Mouse (Mus musculus) ES-Bruce4 (cell line): Measurements from ENCODE around the gene Tmem231. TPM values are rescaled to one million over a fixed set of nuclear protein-coding genes. Genes with fewer than 3 reads are reported as not detected.

Source experiments
- H3K27ac ChIP-seq: 2 replicates; pipeline ENCODE4 v1.5.1; 2012; ENCODE audit warnings: low read length, inconsistent platforms; ENCODE audit not compliant: insufficient read depth
- H3K27me3 ChIP-seq: 2 replicates; pipeline ENCODE4 v1.6.1; 2012; ENCODE audit warnings: mild to moderate bottlenecking, low read length, inconsistent platforms; ENCODE audit not compliant: control insufficient read depth, poor library complexity, insufficient read depth, severe bottlenecking
- H3K36me3 ChIP-seq: 2 replicates; pipeline ENCODE4 v1.6.1; 2012; ENCODE audit warnings: inconsistent platforms, mild to moderate bottlenecking, low read length, moderate library complexity; ENCODE audit not compliant: control insufficient read depth, poor library complexity, insufficient read depth, severe bottlenecking
- H3K4me1 ChIP-seq: one replicate; pipeline ENCODE4 v1.8.1; 2011; ENCODE audit warnings: low read length; ENCODE audit not compliant: control insufficient read depth, insufficient read depth
- H3K4me3 ChIP-seq: 2 replicates; pipeline ENCODE4 v1.5.1; 2011; ENCODE audit warnings: low read depth, mild to moderate bottlenecking, low read length
- H3K9ac ChIP-seq: 2 replicates; pipeline ENCODE4 v1.6.1; 2012; ENCODE audit warnings: low read depth, mild to moderate bottlenecking, inconsistent platforms; ENCODE audit not compliant: poor library complexity, severe bottlenecking
- H3K9me3 ChIP-seq: replicated peaks from 2 replicates; pipeline ENCODE4 v1.6.1; 2012; ENCODE audit warnings: mild to moderate bottlenecking, low read length, inconsistent platforms; ENCODE audit not compliant: control insufficient read depth, poor library complexity, insufficient read depth, severe bottlenecking
- CTCF ChIP-seq: IDR thresholded peaks from one replicate; pipeline ENCODE4 v1.8.1; 2011; ENCODE audit warnings: low read depth, low read length
- EP300 ChIP-seq: IDR thresholded peaks from 2 replicates; pipeline ENCODE4 v1.6.1; 2011; ENCODE audit warnings: low read depth, low read length; ENCODE audit not compliant: insufficient read depth
- POLR2A ChIP-seq: IDR thresholded peaks from one replicate; pipeline ENCODE4 v1.8.1; 2011; ENCODE audit warnings: low read length; ENCODE audit not compliant: insufficient read depth
- polyA plus RNA-seq: library from polyadenylated mRNA; stranded (reverse); fragments of >200 nt; gene quantifications from 2 replicates; pipeline ENCODE4 v1.2.4, GENCODE M21; 2011; ENCODE audit warnings: low read depth; ENCODE audit not compliant: missing spikeins, insufficient read depth, insufficient read length

Tmem231 gene
- polyA plus RNA-seq, 1 experiment = 18.2 TPM

GRCm38 (mm10) chr8:111865130-111865852, 68.4 kb downstream of the Tmem231 start:
- H3K36me3 ChIP-seq = peaks cover 38% of the 10 kb centered on the region
- no peak for TF ChIP-seq CTCF
- no peak for TF ChIP-seq POLR2A
- no peak for TF ChIP-seq EP300
- H3K9ac ChIP-seq = no peak overlapping the region
- H3K27me3 ChIP-seq = no peaks in the 10 kb centered on the region
- no peak overlapping the region for H3K4me3 ChIP-seq
- no peak overlapping the region for H3K27ac ChIP-seq
- peaks cover 3% of the 10 kb centered on the region; the same call in 1 of the 2 replicates for H3K9me3 ChIP-seq
- no peaks in the 10 kb centered on the region for H3K4me1 ChIP-seq

DNA sequence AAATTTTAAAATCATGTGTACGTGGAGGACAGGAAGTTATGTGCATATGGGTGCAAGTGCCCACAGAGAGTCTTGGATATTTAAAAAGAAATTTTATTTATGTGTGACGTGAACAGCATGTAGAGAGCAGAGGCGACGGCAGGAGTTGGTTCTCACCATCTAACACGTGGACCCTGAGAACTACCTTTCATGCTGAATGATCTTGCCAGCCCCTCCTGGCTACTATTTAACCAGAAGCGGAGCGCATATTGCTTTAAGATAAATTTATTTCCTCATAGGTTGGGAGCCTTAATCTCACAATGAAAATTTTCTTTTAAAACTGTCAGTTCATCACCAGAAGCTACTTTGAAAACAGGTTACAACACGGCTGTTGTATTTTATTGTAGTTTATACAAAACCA, 69.0 kb downstream of the Tmem231 start:
- H3K9me3 ChIP-seq = peaks cover 3% of the 10 kb centered on the region; the same call in 1 of the 2 replicates

DNA sequence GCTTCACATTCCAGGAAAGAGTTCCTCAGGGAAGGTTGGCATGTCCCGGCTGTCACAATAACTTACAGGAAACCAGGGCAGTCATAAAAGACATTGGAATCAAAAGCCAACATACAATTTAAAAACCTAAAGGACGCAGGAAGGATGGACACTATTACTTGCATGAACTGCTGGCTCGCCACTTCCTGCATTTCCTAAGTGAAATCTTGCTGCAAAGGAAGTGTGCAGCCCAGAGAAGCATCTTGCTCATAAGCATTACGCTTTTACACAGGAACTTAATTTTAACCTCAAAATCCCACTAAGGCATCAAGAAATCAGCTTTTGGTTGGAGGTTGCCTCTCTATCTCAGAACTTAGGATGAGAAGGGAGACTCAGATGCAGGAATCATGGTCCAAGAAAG, 70.4 kb downstream of the Tmem231 start:
- no peak overlapping the region for H3K9ac ChIP-seq
- H3K9me3 ChIP-seq = peaks cover 3% of the 10 kb centered on the region; the same call in 1 of the 2 replicates
- H3K4me1 ChIP-seq = no peaks in the 10 kb centered on the region
- peaks cover 33% of the 10 kb centered on the region for H3K36me3 ChIP-seq
- H3K4me3 ChIP-seq = no peak overlapping the region
- TF ChIP-seq EP300 (no peak), POLR2A (no peak), CTCF (no peak)
- no peaks in the 10 kb centered on the region for H3K27me3 ChIP-seq
- H3K27ac ChIP-seq = no peak overlapping the region

More for the DNA sequence above, 69.0 kb downstream of the Tmem231 start:
- no peak overlapping the region for H3K9ac ChIP-seq
- H3K27ac ChIP-seq = no peak overlapping the region
- H3K27me3 ChIP-seq = no peaks in the 10 kb centered on the region
- no peak overlapping the region for H3K4me3 ChIP-seq
- no peak for TF ChIP-seq CTCF
- no peak for TF ChIP-seq EP300
- no peak for TF ChIP-seq POLR2A
- H3K4me1 ChIP-seq = no peaks in the 10 kb centered on the region
- peaks cover 38% of the 10 kb centered on the region for H3K36me3 ChIP-seq

Other genes starting within 250 kb of the Tmem231 start
- not detected in 2 replicates for gene Ctrb1, start 242.9 kb downstream of the Tmem231 start, polyA plus RNA-seq
- gene Bcar1, start 190.1 kb downstream of the Tmem231 start, polyA plus RNA-seq = 59.8 and 64.6 TPM in 2 replicates
- gene Cfdp1, start 79.6 kb downstream of the Tmem231 start, polyA plus RNA-seq = 261 and 265 TPM in 2 replicates
- 30.4 and 31.2 TPM in 2 replicates for gene Tmem170, start 57.1 kb downstream of the Tmem231 start, polyA plus RNA-seq
- 0.81 and 1.5 TPM in 2 replicates for gene Chst5, start 23.4 kb downstream of the Tmem231 start, polyA plus RNA-seq
- 64.2 and 66.4 TPM in 2 replicates for gene Gabarapl2, start 6.8 kb upstream of the Tmem231 start, polyA plus RNA-seq
- gene Adat1, start 58.4 kb upstream of the Tmem231 start, polyA plus RNA-seq = 22.0 and 22.3 TPM in 2 replicates
- 306 and 325 TPM in 2 replicates for gene Kars, start 77.4 kb upstream of the Tmem231 start, polyA plus RNA-seq
- 10.3 and 10.7 TPM in 2 replicates for gene Terf2ip, start 77.5 kb upstream of the Tmem231 start, polyA plus RNA-seq
- 0.68 and 0.90 TPM in 2 replicates for gene Gm6793, start 81.2 kb upstream of the Tmem231 start, polyA plus RNA-seq